In the genomic region with DNA sequence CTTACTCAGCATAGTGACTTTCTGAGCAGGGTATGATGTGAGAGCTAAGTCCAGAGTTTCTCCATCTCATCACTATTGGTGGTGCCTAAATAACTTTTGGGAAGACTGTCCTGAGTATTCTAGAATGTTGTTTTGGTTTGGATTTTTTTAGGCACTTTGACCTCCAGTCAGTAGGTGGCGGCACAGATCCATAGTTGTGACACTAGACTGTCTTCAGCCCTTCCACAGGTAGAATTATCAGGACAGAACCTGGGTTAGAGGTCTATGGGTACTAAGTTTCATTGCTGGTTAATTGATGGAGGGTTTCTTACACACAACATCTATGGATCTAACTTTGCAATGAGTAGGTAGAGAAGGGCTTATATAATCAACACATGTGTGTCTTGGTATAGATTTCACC, we compare ENCODE assay signal across 8 mouse cellular contexts. TPM values are rescaled to one million over a fixed set of nuclear protein-coding genes. Genes with fewer than 3 reads are reported as not detected.
DNase-seq lines count a peak whose midpoint lies in the region; ATAC-seq and TF ChIP-seq lines count a peak whose summit lies in the region.

No protein-coding gene starts in this region.

- WGBS in kidney, postnatal 0 days = 70% methylated on average over 1 of the region's 1 CpGs
- WGBS in kidney, embryonic 14.5 days = 47% methylated on average over 1 of the region's 1 CpGs
- 59% methylated on average over 1 of the region's 1 CpGs for WGBS in thymus, adult 2 months

- no peaks in the 10 kb centered on the region for H3K27me3 ChIP-seq in kidney, postnatal 0 days (ENCODE audit: insufficient read depth, low read length)
- no peaks in the 10 kb centered on the region for H3K27me3 ChIP-seq in kidney, embryonic 14.5 days (ENCODE audit: control insufficient read depth, insufficient read depth, low read length)
- no peaks in the 10 kb centered on the region for H3K27me3 ChIP-seq in thymus, adult 2 months (ENCODE audit: control insufficient read depth, insufficient read depth, low read length)

- no peak overlapping the region for H3K4me3 ChIP-seq in kidney, postnatal 0 days (replicated peaks; ENCODE audit: low read depth, low read length)
- H3K4me3 ChIP-seq in kidney, embryonic 14.5 days (ENCODE audit: low read length) = no peak overlapping the region
- no peak overlapping the region for H3K4me3 ChIP-seq in thymus, adult 2 months (ENCODE audit: control insufficient read depth, insufficient read depth, low read length)

- H3K9me3 ChIP-seq in kidney, postnatal 0 days (replicated peaks; ENCODE audit: low read length) = no peaks in the 10 kb centered on the region
- no peaks in the 10 kb centered on the region for H3K9me3 ChIP-seq in kidney, embryonic 14.5 days (ENCODE audit: control insufficient read depth, low read length)

- no peak for TF ChIP-seq POLR2A in thymus, adult 2 months (IDR thresholded peaks at IDR 0.05; ENCODE audit: control insufficient read depth, extremely low read depth, insufficient read depth, low read length, poor library complexity)

- peak; percentile 79 for TF ChIP-seq CTCF in kidney, postnatal 0 days (IDR thresholded peaks at IDR 0.05; ENCODE audit: low read depth)
- no peak for TF ChIP-seq CTCF in thymus, adult 2 months (IDR thresholded peaks at IDR 0.05; ENCODE audit: borderline replicate concordance, control insufficient read depth, extremely low read depth, insufficient read depth, low read length, poor library complexity)

- DNase-seq in adrenal gland, postnatal 10 days = peak; percentile 32
- no peak for DNase-seq in adrenal gland, postnatal 4 days (ENCODE audit: low spot score in 2 of 2)
- DNase-seq in kidney, postnatal 0 days (ENCODE audit: low spot score) = peak; percentile 62
- DNase-seq in thymus, adult 2 months = peak; percentile 8
- DNase-seq in thymus, postnatal 25 days = no peak
- peak; percentile 31 for DNase-seq in retina, postnatal 7 days (ENCODE audit: low read depth, low spot score)
- no peak for DNase-seq in urinary bladder, adult 2 months (ENCODE audit: low spot score)

- H3K36me3 ChIP-seq in kidney, postnatal 0 days (ENCODE audit: insufficient read depth, low read length) = no peaks in the 10 kb centered on the region
- H3K36me3 ChIP-seq in kidney, embryonic 14.5 days (ENCODE audit: control insufficient read depth, insufficient read depth, low read length) = no peaks in the 10 kb centered on the region
- H3K36me3 ChIP-seq in thymus, adult 2 months (ENCODE audit: control insufficient read depth, insufficient read depth, low read length) = no peaks in the 10 kb centered on the region

- ATAC-seq in kidney, postnatal 0 days (replicated peaks; ENCODE audit: low FRiP score, low read depth) = no peak
- ATAC-seq in kidney, embryonic 14.5 days (ENCODE audit: low FRiP score, low TSS enrichment) = no peak

- no peak overlapping the region for H3K4me2 ChIP-seq in kidney, postnatal 0 days (ENCODE audit: low read length)
- H3K4me2 ChIP-seq in kidney, embryonic 14.5 days (replicated peaks; ENCODE audit: low read depth, low read length) = no peak overlapping the region

- H3K4me1 ChIP-seq in kidney, postnatal 0 days (replicated peaks; ENCODE audit: insufficient read depth, low read length) = no peaks in the 10 kb centered on the region
- no peaks in the 10 kb centered on the region for H3K4me1 ChIP-seq in kidney, embryonic 14.5 days (ENCODE audit: control insufficient read depth, insufficient read depth, low read length)
- no peaks in the 10 kb centered on the region for H3K4me1 ChIP-seq in thymus, adult 2 months (replicated peaks; ENCODE audit: control insufficient read depth, insufficient read depth, low read length)

- no peak overlapping the region for H3K9ac ChIP-seq in kidney, postnatal 0 days (ENCODE audit: low read depth, low read length)
- no peak overlapping the region for H3K9ac ChIP-seq in kidney, embryonic 14.5 days (ENCODE audit: low read depth, low read length)

- H3K27ac ChIP-seq in kidney, postnatal 0 days = no peak overlapping the region
- no peak overlapping the region for H3K27ac ChIP-seq in kidney, embryonic 14.5 days (ENCODE audit: low read depth, low read length)
- no peak overlapping the region for H3K27ac ChIP-seq in thymus, adult 2 months (ENCODE audit: control insufficient read depth, insufficient read depth, low read length)

RNA-seq across cellular contexts. Expression of gene Kctd3, which starts 20.6 kb away (rescaled TPM):
- total RNA-seq in adrenal gland, postnatal 10 days (2021) = 10 to 100 TPM; 47.7 to 53.3 TPM
- 10 to 100 TPM; 43.7 to 48.6 TPM for total RNA-seq in adrenal gland, postnatal 4 days (2021)
- polyA plus RNA-seq in kidney, postnatal 0 days (2015; fragmentation: Nextera tagmentation; extraction: Ambion mirVana) = 21.0 and 22.2 TPM in 2 replicates
- polyA plus RNA-seq in kidney, embryonic 14.5 days (2014; fragmentation: Nextera tagmentation; extraction: Ambion mirVana) = 20.0 and 35.6 TPM in 2 replicates
- 45.3 and 46.5 TPM in 2 replicates for polyA plus RNA-seq in thymus, adult 2 months (2012; rRNA removed)
- polyA plus RNA-seq in urinary bladder, adult 2 months (2012; rRNA removed) = 31.2 and 32.8 TPM in 2 replicates

Comparison
In these comparisons a context has a peak if more than half of its experiments do, and no peak if none do; other contexts are left out.
1. DNase-seq: peak in adrenal gland, postnatal 10 days (single experiment), kidney, postnatal 0 days (single experiment), thymus, adult 2 months (single experiment) and retina, postnatal 7 days (single experiment); none in adrenal gland, postnatal 4 days (0 of 2), thymus, postnatal 25 days (single experiment) and urinary bladder, adult 2 months (single experiment).